Mouse (Mus musculus) layer of hippocampus, adult 2 months (tissue): ENCODE results near the gene Ivns1abp. TPM values are rescaled to one million over a fixed set of nuclear protein-coding genes. Genes with fewer than 3 reads are reported as not detected.

Source experiments
- DNase-seq, 2 experiments: peaks; one replicate each; pipeline ENCODE4 v3.0.0; 2022; ENCODE audit warnings: low spot score in 2 of 2
- H3K27ac ChIP-seq: fragments of 200-600 bp; 2 replicates; pipeline ENCODE4 v1.8.1; 2022
- H3K4me3 ChIP-seq: fragments of 200-600 bp; 2 replicates; pipeline ENCODE4 v1.8.1; 2022; ENCODE audit warnings: mild to moderate bottlenecking
- CTCF ChIP-seq: fragments of 200-600 bp; conservative IDR thresholded peaks from 2 replicates; pipeline ENCODE4 v1.8.1; 2022; ENCODE audit warnings: antibody characterized with exemption, mild to moderate bottlenecking, moderate library complexity
- total RNA-seq, 2 experiments: library from RNA; stranded (reverse); gene quantifications; 2 replicates each; pipeline ENCODE4 v1.2.3; 2021

Gene Ivns1abp
- total RNA-seq, 2 experiments from 2014 or later, result 85.8 to 96.9 TPM

DNA sequence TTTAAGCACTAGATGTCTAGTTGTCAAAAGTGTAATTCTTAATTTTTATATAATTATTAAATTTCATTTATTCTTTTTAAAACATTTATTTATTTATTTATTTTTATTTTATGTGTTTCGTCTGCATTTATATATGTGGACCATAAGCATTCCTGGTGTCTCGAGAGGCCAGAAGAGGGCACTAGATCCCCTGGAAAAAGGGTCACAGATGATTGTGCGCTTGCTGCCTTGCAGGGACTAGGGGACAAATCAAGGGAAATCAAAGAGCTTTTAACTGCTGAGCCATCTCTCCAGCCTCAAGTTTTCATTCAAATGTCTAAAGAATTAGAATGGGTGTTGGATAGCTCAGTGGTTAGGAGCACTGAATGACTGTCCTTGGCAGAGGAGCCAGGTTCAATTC, 33.1 kb downstream of the Ivns1abp start:
- Histone ChIP-seq H3K27ac (no peak overlapping the region), H3K4me3 (no peak overlapping the region)
- peak; percentile 51 for TF ChIP-seq CTCF
- no peak for DNase-seq

DNA sequence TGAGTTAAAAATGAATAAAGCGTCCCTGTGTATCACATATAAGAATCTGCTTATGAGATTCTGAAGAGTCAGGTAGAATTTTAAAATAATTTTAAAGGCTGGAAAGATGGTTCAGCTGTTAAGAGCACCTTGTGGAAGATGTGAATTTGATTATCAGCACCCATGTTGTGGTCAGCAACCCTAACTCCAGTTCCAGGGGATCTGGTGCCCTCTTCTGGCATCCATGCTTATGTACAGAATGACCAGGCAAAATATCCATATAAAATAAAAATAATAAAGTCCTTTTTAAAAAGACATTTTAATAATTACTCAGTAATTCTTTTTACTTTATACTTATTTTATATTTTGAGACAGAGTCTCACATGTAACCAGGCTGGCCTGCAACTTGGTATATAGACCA, 45.8 kb downstream of the Ivns1abp start:
- peak; percentile 69 for TF ChIP-seq CTCF
- no peak overlapping the region for H3K4me3 ChIP-seq
- DNase-seq, result no peak
- H3K27ac ChIP-seq, result no peak overlapping the region

- Histone ChIP-seq H3K4me3 (no peak overlapping the region), H3K27ac (no peak overlapping the region)
- no peak for DNase-seq
- TF ChIP-seq CTCF, result no peak
Observed at GRCm38 (mm10) chr1:151409827-151410226, 65.5 kb downstream of the Ivns1abp start.

Other genes starting within 250 kb of the Ivns1abp start
- gene Gm47985, start 161.9 kb upstream of the Ivns1abp start, total RNA-seq, result not detected
- gene Gm8947, start 152.1 kb upstream of the Ivns1abp start, total RNA-seq, result not detected
- gene Gm47995, start 146.0 kb upstream of the Ivns1abp start, total RNA-seq, result not detected
- gene 3110040M04Rik, start 140.4 kb upstream of the Ivns1abp start, total RNA-seq, result not detected
- not detected for gene Gm47996, start 134.3 kb upstream of the Ivns1abp start, total RNA-seq
- 10 to 100 TPM; 11.6 to 21.2 TPM for gene Swt1, start 84.0 kb downstream of the Ivns1abp start, total RNA-seq
- 10 to 100 TPM; 31.7 to 35.5 TPM for gene Trmt1l, start 84.1 kb downstream of the Ivns1abp start, total RNA-seq
- 10 to 100 TPM; 37.2 to 50.4 TPM for gene Rnf2, start 156.5 kb downstream of the Ivns1abp start, total RNA-seq
- gene Fam129a, start 226.7 kb downstream of the Ivns1abp start, total RNA-seq, result 1 to 10 TPM; 1.4 to 1.7 TPM